Mouse (Mus musculus) kidney, adult 2 months (tissue): ENCODE data around the gene Rab3ip. TPM values are rescaled to one million over a fixed set of nuclear protein-coding genes. Genes with fewer than 3 reads are reported as not detected.

Source experiments
- DNase-seq: peaks from one replicate; pipeline ENCODE4 v3.0.0; 2021
- H3K27ac ChIP-seq: fragments of 200-500 bp; 2 replicates; pipeline ENCODE4 v1.5.1; 2012; ENCODE audit warnings: low read depth, low read length, control low read depth, inconsistent platforms; ENCODE audit not compliant: insufficient read depth
- H3K27me3 ChIP-seq: fragments of 200-500 bp; replicated peaks from 2 replicates; pipeline ENCODE4 v1.6.1; 2012; ENCODE audit warnings: mild to moderate bottlenecking, moderate library complexity, low read length, inconsistent platforms; ENCODE audit not compliant: control insufficient read depth, insufficient read depth
- H3K36me3 ChIP-seq: fragments of 200-500 bp; 2 replicates; pipeline ENCODE4 v1.6.1; 2012; ENCODE audit warnings: mild to moderate bottlenecking, moderate library complexity, low read length, inconsistent platforms; ENCODE audit not compliant: control insufficient read depth, insufficient read depth
- H3K4me1 ChIP-seq: fragments of 200-500 bp; 2 replicates; pipeline ENCODE4 v1.6.1; 2011; ENCODE audit warnings: low read length; ENCODE audit not compliant: control insufficient read depth, insufficient read depth
- H3K4me3 ChIP-seq: fragments of 200-500 bp; 2 replicates; pipeline ENCODE4 v1.5.1; 2011; ENCODE audit warnings: mild to moderate bottlenecking, low read depth, low read length, control low read depth; ENCODE audit not compliant: insufficient read depth
- CTCF ChIP-seq: fragments of 200-500 bp; conservative IDR thresholded peaks from 2 replicates; pipeline ENCODE4 v1.5.1; 2011; ENCODE audit warnings: low read depth, mild to moderate bottlenecking, control low read depth, low read length, moderate library complexity, mixed read lengths; ENCODE audit not compliant: insufficient read depth, insufficient read length
- POLR2A ChIP-seq: fragments of 200-500 bp; IDR thresholded peaks from one replicate; pipeline ENCODE4 v1.6.1; 2011; ENCODE audit warnings: low read depth, low read length, control low read depth
- WGBS: fragments of 180-500 bp; shearing (Covaris S2); methylation state at CpG from one replicate; pipeline ENCODE4 v1.1.7; 2018; 5-methylcytosine and 5-hydroxymethylcytosine counted together
- polyA plus RNA-seq: library from polyadenylated mRNA; depleted of rRNA; stranded (reverse); fragments of >200 nt; gene quantifications from 2 replicates; pipeline ENCODE4 v1.2.3, GENCODE M21; 2012

Gene Rab3ip
- polyA plus RNA-seq, 1 experiment: 641 TPM

GRCm38 (mm10) chr10:116986264-116987082 is 35.9 kb upstream of the Rab3ip start, which contains the start of gene Best3:
TSS of gene Best3 (plus strand) at chr10:116986314.
- Histone ChIP-seq H3K36me3 (no peaks in the 10 kb centered on the region), H3K27ac (no peak within 1 kb of the TSS), H3K27me3 (no peaks in the 10 kb centered on the region), H3K4me3 (no peak within 1 kb of the TSS), H3K4me1 (0 out of 2 replicates have a peak, but pooled peaks cover 6% of the 10 kb centered on the region)
- 40% methylated on average over 21 of the region's 21 CpGs for WGBS
- TF ChIP-seq CTCF: no peak
- no peak for DNase-seq

- H3K27me3 ChIP-seq: no peaks in the 10 kb centered on the region
- no peak for DNase-seq
- WGBS: 87% methylated on average over 12 of the region's 12 CpGs
Observed at GRCm38 (mm10) chr10:116984836-116985235, 34.3 kb upstream of the Rab3ip start.

GRCm38 (mm10) chr10:116982526-116982925 is 32.0 kb upstream of the Rab3ip start:
- WGBS: 74% methylated on average over 4 of the region's 4 CpGs
- no peak for DNase-seq
- TF ChIP-seq CTCF: no peak
- no peak for TF ChIP-seq POLR2A
- Histone ChIP-seq H3K27me3 (no peaks in the 10 kb centered on the region), H3K27ac (no peak overlapping the region), H3K4me1 (peaks cover 27% of the 10 kb centered on the region), H3K4me3 (no peak overlapping the region), H3K36me3 (no peaks in the 10 kb centered on the region)

More at GRCm38 (mm10) chr10:116984836-116985235, 34.3 kb upstream of the Rab3ip start:
- TF ChIP-seq CTCF: no peak
- no peak for TF ChIP-seq POLR2A
- Histone ChIP-seq H3K27ac (no peak overlapping the region), H3K4me1 (peaks cover 11% of the 10 kb centered on the region), H3K36me3 (no peaks in the 10 kb centered on the region), H3K4me3 (no peak overlapping the region)

GRCm38 (mm10) chr10:116980888-116981287 is 30.3 kb upstream of the Rab3ip start:
- Histone ChIP-seq H3K27me3 (no peaks in the 10 kb centered on the region), H3K36me3 (no peaks in the 10 kb centered on the region), H3K27ac (peak overlapping the region; percentile 35; the same call in 1 of the 2 replicates), H3K4me1 (peaks cover 27% of the 10 kb centered on the region), H3K4me3 (no peak overlapping the region)
- WGBS: 73% methylated on average over 3 of the region's 3 CpGs
- no peak for DNase-seq
- TF ChIP-seq CTCF (peak; percentile 60), POLR2A (no peak)

- Histone ChIP-seq H3K4me3 (no peak overlapping the region), H3K27ac (peak overlapping the region; percentile 71), H3K36me3 (no peaks in the 10 kb centered on the region), H3K4me1 (peaks cover 27% of the 10 kb centered on the region), H3K27me3 (no peaks in the 10 kb centered on the region)
- TF ChIP-seq CTCF: no peak
- TF ChIP-seq POLR2A: no peak
- DNase-seq: peak; percentile 80
- 39% methylated on average over 4 of the region's 4 CpGs for WGBS
Observed at GRCm38 (mm10) chr10:116980273-116980672, 29.7 kb upstream of the Rab3ip start.

GRCm38 (mm10) chr10:116978841-116979240 is 28.3 kb upstream of the Rab3ip start:
- no peak for DNase-seq
- TF ChIP-seq CTCF (no peak), POLR2A (no peak)
- 69% methylated on average over 9 of the region's 9 CpGs for WGBS
- H3K27ac ChIP-seq: peak overlapping the region; percentile 87
- H3K4me1 ChIP-seq: peaks cover 27% of the 10 kb centered on the region
- H3K27me3 ChIP-seq: no peaks in the 10 kb centered on the region
- no peak overlapping the region for H3K4me3 ChIP-seq
- H3K36me3 ChIP-seq: no peaks in the 10 kb centered on the region

- Histone ChIP-seq H3K36me3 (no peaks in the 10 kb centered on the region), H3K4me3 (no peak overlapping the region), H3K4me1 (peaks cover 27% of the 10 kb centered on the region), H3K27ac (peak overlapping the region; percentile 100), H3K27me3 (no peaks in the 10 kb centered on the region)
- TF ChIP-seq CTCF: no peak
- no peak for TF ChIP-seq POLR2A
- 64% methylated on average over 2 of the region's 2 CpGs for WGBS
- peak; percentile 85 for DNase-seq
Observed at GRCm38 (mm10) chr10:116977858-116978257, 27.3 kb upstream of the Rab3ip start.
